Mouse (Mus musculus): ENCODE measurements at regions not wholly inside any gene's neighbourhood (a gene's known extent, or its start where the extent isn't known, plus 50 kb on each side); places are given as distances from the start of the nearest gene placed in this dataset.

GRCm38 (mm10) chr9:84922306-84922705 is 390.3 kb upstream of the Gm11114 start:
- in situ Hi-C loops (cut with MboI, MseI) = loop anchor here (25.0 kb wide), 1 partner anchor 1940 kb away; no protein-coding TSS in a partner anchor

- in situ Hi-C loops (cut with MboI, MseI) = loop anchor here (25.0 kb wide), 1 partner anchor 1938 kb away; no protein-coding TSS in a partner anchor
These were observed 388.6 kb upstream of the Gm11114 start for GRCm38 (mm10) chr9:84923966-84924365.

- in situ Hi-C loops (cut with MboI, MseI) = loop anchor here (10.0 kb wide), 1 partner anchor 388 kb away; the partner anchor contains the start of gene Tent5a
These were observed 376.1 kb upstream of the Gm11114 start for GRCm38 (mm10) chr9:84936291-84937055.

GRCm38 (mm10) chr9:84966558-84967154 is 345.9 kb upstream of the Gm11114 start:
- in situ Hi-C loops (cut with MboI, MseI) = no loop called here

GRCm38 (mm10) chr9:84969975-84970608 is 342.5 kb upstream of the Gm11114 start:
- in situ Hi-C loops (cut with MboI, MseI) = no loop called here

- in situ Hi-C loops (cut with MboI, MseI) = no loop called here
These were observed 335.1 kb upstream of the Gm11114 start for GRCm38 (mm10) chr9:84977470-84977869.

- in situ Hi-C loops (cut with MboI, MseI) = no loop called here
These were observed 309.2 kb upstream of the Gm11114 start for GRCm38 (mm10) chr9:85003414-85003813.

- in situ Hi-C loops (cut with MboI, MseI) = no loop called here
These were observed 301.2 kb upstream of the Gm11114 start for GRCm38 (mm10) chr9:85011361-85011760.

- in situ Hi-C loops (cut with MboI, MseI) = no loop called here
These were observed 264.2 kb upstream of the Gm11114 start for GRCm38 (mm10) chr9:85048112-85048978.

GRCm38 (mm10) chr9:85052526-85052925 is 260.0 kb upstream of the Gm11114 start:
- in situ Hi-C loops (cut with MboI, MseI) = no loop called here

GRCm38 (mm10) chr9:85079975-85080374 is 232.6 kb upstream of the Gm11114 start:
- in situ Hi-C loops (cut with MboI, MseI) = no loop called here

GRCm38 (mm10) chr9:85088556-85089338 is 223.8 kb upstream of the Gm11114 start:
- in situ Hi-C loops (cut with MboI, MseI) = no loop called here

GRCm38 (mm10) chr9:85090297-85090696 is 222.3 kb upstream of the Gm11114 start:
- in situ Hi-C loops (cut with MboI, MseI) = loop anchor here (10.0 kb wide), 1 partner anchor 615 kb away; no protein-coding TSS in a partner anchor

GRCm38 (mm10) chr9:85095234-85095633 is 217.3 kb upstream of the Gm11114 start:
- in situ Hi-C loops (cut with MboI, MseI) = loop anchor here (10.0 kb wide), 1 partner anchor 610 kb away; no protein-coding TSS in a partner anchor

- in situ Hi-C loops (cut with MboI, MseI) = loop anchor here (10.0 kb wide), 1 partner anchor 608 kb away; no protein-coding TSS in a partner anchor
These were observed 216.1 kb upstream of the Gm11114 start for GRCm38 (mm10) chr9:85096520-85096919.

- in situ Hi-C loops (cut with MboI, MseI) = no loop called here
These were observed 199.6 kb upstream of the Gm11114 start for GRCm38 (mm10) chr9:85112928-85113327.

GRCm38 (mm10) chr9:85114234-85114633 is 198.3 kb upstream of the Gm11114 start:
- in situ Hi-C loops (cut with MboI, MseI) = no loop called here

GRCm38 (mm10) chr9:85120061-85120460 is 192.5 kb upstream of the Gm11114 start:
- in situ Hi-C loops (cut with MboI, MseI) = no loop called here

GRCm38 (mm10) chr9:85121059-85121458 is 191.5 kb upstream of the Gm11114 start:
- in situ Hi-C loops (cut with MboI, MseI) = no loop called here

GRCm38 (mm10) chr9:85123706-85124105 is 188.9 kb upstream of the Gm11114 start:
- in situ Hi-C loops (cut with MboI, MseI) = no loop called here

Data from regulatory T cell (primary cell).